Mouse (Mus musculus) lung, embryonic 16.5 days (tissue): ENCODE results near the gene Spg11. TPM values are rescaled to one million over a fixed set of nuclear protein-coding genes. Genes with fewer than 3 reads are reported as not detected.
A peak's percentile ranks its signal among the peaks of the same experiment; 100 is the strongest.

ENCODE experiments used
- ATAC-seq: fragments of 200-750 bp; cut with Nextera tagmentation; 2 replicates; pipeline ENCODE4 v1.8.0; 2017; ENCODE audit warnings: low read depth, mild to moderate bottlenecking, moderate library complexity
- H3K27ac ChIP-seq: fragments of 300-500 bp; sonication (generic); 2 replicates; pipeline ENCODE4 v1.5.1; 2014; ENCODE audit warnings: mild to moderate bottlenecking, control low read depth, low read length
- H3K27me3 ChIP-seq: fragments of 300-500 bp; sonication (generic); 2 replicates; pipeline ENCODE4 v1.6.1; 2014; ENCODE audit warnings: low read depth, low read length, mixed read lengths; ENCODE audit not compliant: control insufficient read depth, insufficient read depth
- H3K36me3 ChIP-seq: fragments of 300-500 bp; sonication (generic); 2 replicates; pipeline ENCODE4 v1.6.1; 2014; ENCODE audit warnings: low read length; ENCODE audit not compliant: control insufficient read depth, insufficient read depth
- H3K4me1 ChIP-seq: fragments of 300-500 bp; sonication (generic); replicated peaks from 2 replicates; pipeline ENCODE4 v1.6.1; 2014; ENCODE audit warnings: low read length, mixed read lengths; ENCODE audit not compliant: control insufficient read depth, insufficient read depth
- H3K4me2 ChIP-seq: fragments of 300-500 bp; sonication (generic); 2 replicates; pipeline ENCODE4 v1.6.1; 2014; ENCODE audit warnings: low read depth, low read length, control low read depth
- H3K4me3 ChIP-seq: fragments of 300-500 bp; sonication (generic); 2 replicates; pipeline ENCODE4 v1.5.1; 2014; ENCODE audit warnings: mild to moderate bottlenecking, low read length, control low read depth
- H3K9ac ChIP-seq: fragments of 300-500 bp; sonication (generic); 2 replicates; pipeline ENCODE4 v1.6.1; 2014; ENCODE audit warnings: low read length, control low read depth
- H3K9me3 ChIP-seq: fragments of 300-500 bp; sonication (generic); 2 replicates; pipeline ENCODE4 v1.6.1; 2016; ENCODE audit warnings: low read length; ENCODE audit not compliant: control insufficient read depth
- WGBS: fragments of 180-500 bp; shearing (Covaris S2); extraction: QIAGEN DNeasy Blood & Tissue Kit; methylation state at CpG from one replicate; pipeline ENCODE4 v1.1.7; 2014; 5-methylcytosine and 5-hydroxymethylcytosine counted together
- polyA plus RNA-seq: library from polyadenylated mRNA; unstranded; fragments of >200 nt; fragmentation: Nextera tagmentation; extraction: Ambion mirVana; gene quantifications from 2 replicates; pipeline ENCODE4 v1.2.1, GENCODE M21; 2015

The Spg11 gene
- polyA plus RNA-seq, 1 experiment from 2014 or later: 8.9 TPM

- Histone ChIP-seq H3K36me3 (peaks cover 3% of the 10 kb centered on the region; the same call in 1 of the 2 replicates), H3K27ac (peak overlapping the region; percentile 82), H3K4me2 (peak overlapping the region; percentile 74), H3K27me3 (no peaks in the 10 kb centered on the region), H3K9ac (peak overlapping the region; percentile 87), H3K4me3 (peak overlapping the region; percentile 82), H3K9me3 (no peaks in the 10 kb centered on the region), H3K4me1 (peaks cover 13% of the 10 kb centered on the region)
- WGBS: 13% methylated on average over 18 of the region's 18 CpGs
- ATAC-seq: peak; percentile 56
Observed at GRCm38 (mm10) chr2:122148242-122148917, 30.2 kb upstream of the Spg11 start.

- peak within 1 kb of the TSS; percentile 82 for H3K27ac ChIP-seq
- H3K27me3 ChIP-seq: no peaks in the 10 kb centered on the region
- peaks cover 3% of the 10 kb centered on the region; the same call in 1 of the 2 replicates for H3K36me3 ChIP-seq
- peaks cover 13% of the 10 kb centered on the region for H3K4me1 ChIP-seq
- H3K4me2 ChIP-seq: peak within 1 kb of the TSS; percentile 74
- no peaks in the 10 kb centered on the region for H3K9me3 ChIP-seq
- ATAC-seq: peak; percentile 99
- WGBS: under 1% methylated on average over 39 of the region's 40 CpGs
- H3K9ac ChIP-seq: peak within 1 kb of the TSS; percentile 87
- peak within 1 kb of the TSS; percentile 82 for H3K4me3 ChIP-seq
Observed at GRCm38 (mm10) chr2:122147508-122148241, 29.5 kb upstream of the Spg11 start, which contains the start of gene B2m. TSS of gene B2m (plus strand) at chr2:122147686.

- Histone ChIP-seq H3K4me3 (no peak overlapping the region), H3K27me3 (no peaks in the 10 kb centered on the region), H3K36me3 (peaks cover 2% of the 10 kb centered on the region; the same call in 1 of the 2 replicates), H3K9me3 (no peaks in the 10 kb centered on the region), H3K4me2 (peak overlapping the region; percentile 74; the same call in 1 of the 2 replicates), H3K27ac (no peak overlapping the region), H3K9ac (no peak overlapping the region; the same call in 1 of the 2 replicates), H3K4me1 (peaks cover 13% of the 10 kb centered on the region)
- ATAC-seq: no peak
- WGBS: 59% methylated on average over 6 of the region's 6 CpGs
Observed at GRCm38 (mm10) chr2:122146687-122147086, 28.5 kb upstream of the Spg11 start.

GRCm38 (mm10) chr2:122145756-122146155 is 27.6 kb upstream of the Spg11 start:
- no peak for ATAC-seq
- Histone ChIP-seq H3K4me1 (peaks cover 13% of the 10 kb centered on the region), H3K27me3 (no peaks in the 10 kb centered on the region), H3K9ac (no peak overlapping the region), H3K36me3 (no peaks in the 10 kb centered on the region), H3K4me3 (no peak overlapping the region), H3K4me2 (no peak overlapping the region), H3K9me3 (no peaks in the 10 kb centered on the region), H3K27ac (no peak overlapping the region)
- 56% methylated on average over 4 of the region's 4 CpGs for WGBS

- Histone ChIP-seq H3K4me3 (no peak overlapping the region), H3K9ac (no peak overlapping the region), H3K27ac (no peak overlapping the region), H3K9me3 (no peaks in the 10 kb centered on the region), H3K36me3 (no peaks in the 10 kb centered on the region), H3K4me2 (no peak overlapping the region), H3K4me1 (peaks cover 6% of the 10 kb centered on the region), H3K27me3 (no peaks in the 10 kb centered on the region)
- no peak for ATAC-seq
- 85% methylated on average over 3 of the region's 3 CpGs for WGBS
Observed at GRCm38 (mm10) chr2:122143111-122143510, 24.9 kb upstream of the Spg11 start.

GRCm38 (mm10) chr2:122141332-122141967 is 23.3 kb upstream of the Spg11 start:
- H3K36me3 ChIP-seq: no peaks in the 10 kb centered on the region
- no peak overlapping the region for H3K4me3 ChIP-seq
- no peak overlapping the region for H3K4me2 ChIP-seq
- WGBS: 59% methylated on average over 5 of the region's 5 CpGs
- H3K4me1 ChIP-seq: no peaks in the 10 kb centered on the region
- H3K9ac ChIP-seq: no peak overlapping the region
- no peaks in the 10 kb centered on the region for H3K27me3 ChIP-seq
- no peak for ATAC-seq
- no peak overlapping the region for H3K27ac ChIP-seq
- no peaks in the 10 kb centered on the region for H3K9me3 ChIP-seq

GRCm38 (mm10) chr2:122140815-122141214 is 22.6 kb upstream of the Spg11 start:
- ATAC-seq: no peak
- Histone ChIP-seq H3K4me3 (no peak overlapping the region), H3K36me3 (no peaks in the 10 kb centered on the region), H3K9me3 (no peaks in the 10 kb centered on the region), H3K4me1 (no peaks in the 10 kb centered on the region), H3K27me3 (no peaks in the 10 kb centered on the region), H3K4me2 (no peak overlapping the region), H3K9ac (no peak overlapping the region), H3K27ac (no peak overlapping the region)
- WGBS: 65% methylated on average over 2 of the region's 2 CpGs

- H3K9me3 ChIP-seq: no peaks in the 10 kb centered on the region
- WGBS: 50% methylated on average over 5 of the region's 5 CpGs
- H3K4me1 ChIP-seq: no peaks in the 10 kb centered on the region
- no peak for ATAC-seq
- H3K4me3 ChIP-seq: no peak overlapping the region
- H3K4me2 ChIP-seq: no peak overlapping the region
- no peaks in the 10 kb centered on the region for H3K36me3 ChIP-seq
- H3K9ac ChIP-seq: no peak overlapping the region
- no peaks in the 10 kb centered on the region for H3K27me3 ChIP-seq
- H3K27ac ChIP-seq: no peak overlapping the region
Observed at GRCm38 (mm10) chr2:122137839-122138465, 19.8 kb upstream of the Spg11 start.

- Histone ChIP-seq H3K4me1 (no peaks in the 10 kb centered on the region), H3K36me3 (no peaks in the 10 kb centered on the region), H3K27me3 (no peaks in the 10 kb centered on the region), H3K4me2 (no peak overlapping the region), H3K27ac (no peak overlapping the region), H3K4me3 (no peak overlapping the region), H3K9me3 (no peaks in the 10 kb centered on the region), H3K9ac (no peak overlapping the region)
- no peak for ATAC-seq
- 80% methylated on average over 2 of the region's 2 CpGs for WGBS
Observed at GRCm38 (mm10) chr2:122132618-122133017, 14.4 kb upstream of the Spg11 start.
